Comparison of ENCODE assay signal across 8 mouse cellular contexts in genomic region chr6:30736864-30737547, GRCm38 (mm10). TPM values are rescaled to one million over a fixed set of nuclear protein-coding genes. Genes with fewer than 3 reads are reported as not detected.
DNase-seq lines count a peak whose midpoint lies in the region; ATAC-seq lines count a peak whose summit lies in the region.

No protein-coding gene starts in this region.

- H3K36me3 ChIP-seq in embryonic facial prominence, embryonic 11.5 days (replicated peaks; ENCODE audit: control insufficient read depth, insufficient read depth, low read depth, low read length): no peaks in the 10 kb centered on the region; the same call in 1 of the 2 replicates
- 0 out of 2 replicates have a peak, but pooled peaks cover 3% of the 10 kb centered on the region for H3K36me3 ChIP-seq in intestine, embryonic 16.5 days (ENCODE audit: control insufficient read depth, insufficient read depth, low read length)
- H3K36me3 ChIP-seq in limb, embryonic 10.5 days: peaks cover 58% of the 10 kb centered on the region
- 0 out of 2 replicates have a peak, but pooled peaks cover 8% of the 10 kb centered on the region for H3K36me3 ChIP-seq in midbrain, embryonic 12.5 days
- no peaks in the 10 kb centered on the region for H3K36me3 ChIP-seq in splenic B cell, adult 2 months (ENCODE audit: control insufficient read depth, insufficient read depth, low read length, poor library complexity, severe bottlenecking)

- peak; percentile 58; the same call in 1 of the 2 replicates for ATAC-seq in embryonic facial prominence, embryonic 11.5 days (replicated peaks; ENCODE audit: insufficient number of reproducible peaks, low FRiP score, low TSS enrichment, low read depth)
- 0 out of 2 replicates have a peak, but pooled peaks have one; percentile 46 for ATAC-seq in granulocyte monocyte progenitor cell, adult 5-6 weeks (replicated peaks; ENCODE audit: poor library complexity, severe bottlenecking)
- ATAC-seq in intestine, embryonic 16.5 days: peak; percentile 75
- ATAC-seq in midbrain, embryonic 12.5 days (ENCODE audit: low FRiP score, low read depth): peak; percentile 74

- H3K27me3 ChIP-seq in embryonic facial prominence, embryonic 11.5 days (ENCODE audit: control insufficient read depth, insufficient read depth, low read length): no peaks in the 10 kb centered on the region
- H3K27me3 ChIP-seq in intestine, embryonic 16.5 days (replicated peaks; ENCODE audit: control insufficient read depth, insufficient read depth, low read length): no peaks in the 10 kb centered on the region
- no peaks in the 10 kb centered on the region for H3K27me3 ChIP-seq in limb, embryonic 10.5 days (ENCODE audit: low read depth, poor library complexity, severe bottlenecking)
- no peaks in the 10 kb centered on the region for H3K27me3 ChIP-seq in midbrain, embryonic 12.5 days
- H3K27me3 ChIP-seq in splenic B cell, adult 2 months (ENCODE audit: control insufficient read depth, insufficient read depth, low read length, poor library complexity, severe bottlenecking): peaks cover 2% of the 10 kb centered on the region

- H3K4me2 ChIP-seq in embryonic facial prominence, embryonic 11.5 days (ENCODE audit: low read depth, low read length): peak overlapping the region; percentile 30
- peak overlapping the region; percentile 61 for H3K4me2 ChIP-seq in intestine, embryonic 16.5 days (ENCODE audit: low read depth, low read length)
- H3K4me2 ChIP-seq in midbrain, embryonic 12.5 days (replicated peaks): peak overlapping the region; percentile 58

- no peak overlapping the region; the same call in none of the 2 replicates for H3K9ac ChIP-seq in embryonic facial prominence, embryonic 11.5 days (replicated peaks; ENCODE audit: low read length)
- peak overlapping the region; percentile 57 for H3K9ac ChIP-seq in intestine, embryonic 16.5 days (ENCODE audit: low read depth, low read length)
- H3K9ac ChIP-seq in midbrain, embryonic 12.5 days (replicated peaks): peak overlapping the region; percentile 76

- peaks cover 8% of the 10 kb centered on the region for H3K9me3 ChIP-seq in embryonic facial prominence, embryonic 11.5 days (replicated peaks; ENCODE audit: control insufficient read depth, low read length)
- peaks cover 31% of the 10 kb centered on the region for H3K9me3 ChIP-seq in intestine, embryonic 16.5 days (ENCODE audit: control insufficient read depth, low read length)
- peaks cover 23% of the 10 kb centered on the region for H3K9me3 ChIP-seq in limb, embryonic 10.5 days (replicated peaks)
- H3K9me3 ChIP-seq in midbrain, embryonic 12.5 days: peaks cover 45% of the 10 kb centered on the region

- peak overlapping the region; percentile 70 for H3K27ac ChIP-seq in embryonic facial prominence, embryonic 11.5 days (replicated peaks; ENCODE audit: low read depth, low read length)
- peak overlapping the region; percentile 57; the same call in 1 of the 2 replicates for H3K27ac ChIP-seq in intestine, embryonic 16.5 days (ENCODE audit: low read length)
- H3K27ac ChIP-seq in limb, embryonic 10.5 days: peak overlapping the region; percentile 92
- peak overlapping the region; percentile 87 for H3K27ac ChIP-seq in midbrain, embryonic 12.5 days (replicated peaks)

- peak overlapping the region; percentile 56 for H3K4me3 ChIP-seq in embryonic facial prominence, embryonic 11.5 days (ENCODE audit: low read depth, low read length)
- peak overlapping the region; percentile 56 for H3K4me3 ChIP-seq in intestine, embryonic 16.5 days (ENCODE audit: low read length)
- peak overlapping the region; percentile 62 for H3K4me3 ChIP-seq in limb, embryonic 10.5 days
- peak overlapping the region; percentile 59 for H3K4me3 ChIP-seq in midbrain, embryonic 12.5 days

- DNase-seq in kidney, adult 18-20 months: peak; percentile 49
- DNase-seq in kidney, adult 11 months: no peak
- DNase-seq in embryonic facial prominence, embryonic 11.5 days (ENCODE audit: low spot score): peak; percentile 88
- DNase-seq in limb, embryonic 10.5 days (ENCODE audit: low spot score): peak; percentile 83
- DNase-seq in splenic B cell, adult 2 months (ENCODE audit: low read depth, low spot score): peak; percentile 24

- no peaks in the 10 kb centered on the region for H3K4me1 ChIP-seq in embryonic facial prominence, embryonic 11.5 days (ENCODE audit: control insufficient read depth, insufficient read depth, low read length)
- no peaks in the 10 kb centered on the region for H3K4me1 ChIP-seq in intestine, embryonic 16.5 days (ENCODE audit: control insufficient read depth, insufficient read depth, low read length)
- peaks cover 39% of the 10 kb centered on the region for H3K4me1 ChIP-seq in limb, embryonic 10.5 days
- peaks cover 40% of the 10 kb centered on the region for H3K4me1 ChIP-seq in midbrain, embryonic 12.5 days

- WGBS in embryonic facial prominence, embryonic 11.5 days: 52% methylated on average over 29 of the region's 29 CpGs
- WGBS in intestine, embryonic 16.5 days: 54% methylated on average over 29 of the region's 29 CpGs
- WGBS in limb, embryonic 10.5 days: 45% methylated on average over 29 of the region's 29 CpGs
- 44% methylated on average over 29 of the region's 29 CpGs for WGBS in midbrain, embryonic 12.5 days

RNA-seq across cellular contexts. Expression of gene Mest, which starts 13.7 kb away (rescaled TPM):
- polyA plus RNA-seq in embryonic facial prominence, embryonic 11.5 days (2014; fragmentation: Nextera tagmentation; extraction: Ambion mirVana): 1,816 and 1,902 TPM in 2 replicates
- not detected in 2 replicates for total RNA-seq in granulocyte monocyte progenitor cell, adult 5-6 weeks (2014; fragmentation: Nextera tagmentation)
- 0.09 TPM in 1 of 2 replicates, not detected in the other for total RNA-seq in granulocyte monocyte progenitor cell, adult 5-6 weeks (2017)
- 558 and 560 TPM in 2 replicates for polyA plus RNA-seq in intestine, embryonic 16.5 days (2015; fragmentation: Nextera tagmentation; extraction: Ambion mirVana)
- polyA plus RNA-seq in limb, embryonic 10.5 days (2016; fragmentation: Nextera tagmentation; extraction: Ambion mirVana): 3,140 and 3,810 TPM in 2 replicates
- 584 and 614 TPM in 2 replicates for polyA plus RNA-seq in midbrain, embryonic 12.5 days (2016; fragmentation: Nextera tagmentation; extraction: Ambion mirVana)

RNA-seq across cellular contexts. Expression of gene Cep41, which starts 43.5 kb away (rescaled TPM):
- polyA plus RNA-seq in embryonic facial prominence, embryonic 11.5 days (2014; fragmentation: Nextera tagmentation; extraction: Ambion mirVana): 23.7 and 28.1 TPM in 2 replicates
- total RNA-seq in granulocyte monocyte progenitor cell, adult 5-6 weeks (2014; fragmentation: Nextera tagmentation): 3.4 and 3.7 TPM in 2 replicates
- 3.2 and 6.1 TPM in 2 replicates for total RNA-seq in granulocyte monocyte progenitor cell, adult 5-6 weeks (2017)
- 6.2 and 6.6 TPM in 2 replicates for polyA plus RNA-seq in intestine, embryonic 16.5 days (2015; fragmentation: Nextera tagmentation; extraction: Ambion mirVana)
- polyA plus RNA-seq in limb, embryonic 10.5 days (2016; fragmentation: Nextera tagmentation; extraction: Ambion mirVana): 28.8 and 33.1 TPM in 2 replicates
- polyA plus RNA-seq in midbrain, embryonic 12.5 days (2016; fragmentation: Nextera tagmentation; extraction: Ambion mirVana): 20.1 and 20.7 TPM in 2 replicates
